Mouse (Mus musculus) ES-Bruce4 (cell line): ENCODE measurements around the gene Slc17a3. TPM values are rescaled to one million over a fixed set of nuclear protein-coding genes. Genes with fewer than 3 reads are reported as not detected.

Source experiments
- H3K27ac ChIP-seq: 2 replicates; pipeline ENCODE4 v1.5.1; 2012; ENCODE audit warnings: low read length, inconsistent platforms; ENCODE audit not compliant: insufficient read depth
- H3K27me3 ChIP-seq: 2 replicates; pipeline ENCODE4 v1.6.1; 2012; ENCODE audit warnings: mild to moderate bottlenecking, low read length, inconsistent platforms; ENCODE audit not compliant: control insufficient read depth, poor library complexity, insufficient read depth, severe bottlenecking
- H3K36me3 ChIP-seq: 2 replicates; pipeline ENCODE4 v1.6.1; 2012; ENCODE audit warnings: inconsistent platforms, mild to moderate bottlenecking, low read length, moderate library complexity; ENCODE audit not compliant: control insufficient read depth, poor library complexity, insufficient read depth, severe bottlenecking
- H3K4me1 ChIP-seq: one replicate; pipeline ENCODE4 v1.8.1; 2011; ENCODE audit warnings: low read length; ENCODE audit not compliant: control insufficient read depth, insufficient read depth
- H3K4me3 ChIP-seq: 2 replicates; pipeline ENCODE4 v1.5.1; 2011; ENCODE audit warnings: low read depth, mild to moderate bottlenecking, low read length
- H3K9ac ChIP-seq: 2 replicates; pipeline ENCODE4 v1.6.1; 2012; ENCODE audit warnings: low read depth, mild to moderate bottlenecking, inconsistent platforms; ENCODE audit not compliant: poor library complexity, severe bottlenecking
- H3K9me3 ChIP-seq: replicated peaks from 2 replicates; pipeline ENCODE4 v1.6.1; 2012; ENCODE audit warnings: mild to moderate bottlenecking, low read length, inconsistent platforms; ENCODE audit not compliant: control insufficient read depth, poor library complexity, insufficient read depth, severe bottlenecking
- CTCF ChIP-seq: IDR thresholded peaks from one replicate; pipeline ENCODE4 v1.8.1; 2011; ENCODE audit warnings: low read depth, low read length
- EP300 ChIP-seq: IDR thresholded peaks from 2 replicates; pipeline ENCODE4 v1.6.1; 2011; ENCODE audit warnings: low read depth, low read length; ENCODE audit not compliant: insufficient read depth
- POLR2A ChIP-seq: IDR thresholded peaks from one replicate; pipeline ENCODE4 v1.8.1; 2011; ENCODE audit warnings: low read length; ENCODE audit not compliant: insufficient read depth
- polyA plus RNA-seq: library from polyadenylated mRNA; stranded (reverse); fragments of >200 nt; gene quantifications from 2 replicates; pipeline ENCODE4 v1.2.4, GENCODE M21; 2011; ENCODE audit warnings: low read depth; ENCODE audit not compliant: missing spikeins, insufficient read depth, insufficient read length

Gene Slc17a3
- polyA plus RNA-seq, 1 experiment: not detected

DNA sequence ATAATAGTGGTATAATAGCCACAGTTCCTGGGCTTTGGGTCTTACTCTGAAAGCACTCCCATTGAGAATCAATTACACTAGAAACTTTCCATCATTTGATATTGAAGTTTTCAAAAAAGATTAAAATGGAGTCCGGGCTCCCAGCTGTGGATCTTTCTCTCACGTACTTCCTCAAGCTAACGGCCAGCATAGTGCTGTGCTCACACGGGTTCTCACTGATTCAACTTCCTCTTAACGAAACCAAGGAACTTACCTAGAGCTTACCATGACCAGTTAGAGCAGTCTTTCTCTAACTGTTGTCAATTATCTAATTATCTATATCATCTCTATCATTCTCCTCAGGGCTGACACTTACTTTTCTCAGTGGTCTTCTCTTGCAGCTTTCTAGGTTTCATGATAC, 40.4 kb downstream of the Slc17a3 start:
- H3K4me3 ChIP-seq: no peak overlapping the region

DNA sequence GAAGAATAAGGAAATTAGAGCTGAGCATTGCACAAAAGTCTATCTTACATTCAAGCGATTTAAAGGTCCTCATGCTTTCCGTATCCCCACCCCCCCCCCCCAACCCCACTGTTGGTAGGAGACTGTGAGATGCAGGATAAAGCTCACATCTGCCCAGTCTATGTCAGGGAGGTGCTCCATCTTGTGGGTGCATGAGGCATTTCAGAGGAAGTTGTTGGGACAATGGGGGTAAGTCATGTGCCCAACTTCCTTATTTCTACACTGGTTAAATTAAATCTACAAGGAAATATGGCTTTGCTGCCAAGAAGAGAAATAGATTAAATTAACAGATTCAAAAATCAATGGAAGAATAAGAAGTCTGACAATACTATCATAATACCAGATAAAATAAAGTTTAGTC, 46.3 kb downstream of the Slc17a3 start:
- H3K36me3 ChIP-seq: no peaks in the 10 kb centered on the region
- H3K4me3 ChIP-seq: no peak overlapping the region
- TF ChIP-seq CTCF: peak; percentile 1
- no peak for TF ChIP-seq POLR2A
- H3K27ac ChIP-seq: no peak overlapping the region
- H3K27me3 ChIP-seq: no peaks in the 10 kb centered on the region
- H3K4me1 ChIP-seq: no peaks in the 10 kb centered on the region
- no peaks in the 10 kb centered on the region for H3K9me3 ChIP-seq
- H3K9ac ChIP-seq: no peak overlapping the region

More for the DNA sequence above, 40.4 kb downstream of the Slc17a3 start:
- H3K9me3 ChIP-seq: no peaks in the 10 kb centered on the region
- H3K9ac ChIP-seq: no peak overlapping the region
- H3K27me3 ChIP-seq: no peaks in the 10 kb centered on the region; the same call in 1 of the 2 replicates
- H3K36me3 ChIP-seq: no peaks in the 10 kb centered on the region
- H3K4me1 ChIP-seq: no peaks in the 10 kb centered on the region
- TF ChIP-seq EP300 (no peak), CTCF (no peak), POLR2A (no peak)
- H3K27ac ChIP-seq: no peak overlapping the region

DNA sequence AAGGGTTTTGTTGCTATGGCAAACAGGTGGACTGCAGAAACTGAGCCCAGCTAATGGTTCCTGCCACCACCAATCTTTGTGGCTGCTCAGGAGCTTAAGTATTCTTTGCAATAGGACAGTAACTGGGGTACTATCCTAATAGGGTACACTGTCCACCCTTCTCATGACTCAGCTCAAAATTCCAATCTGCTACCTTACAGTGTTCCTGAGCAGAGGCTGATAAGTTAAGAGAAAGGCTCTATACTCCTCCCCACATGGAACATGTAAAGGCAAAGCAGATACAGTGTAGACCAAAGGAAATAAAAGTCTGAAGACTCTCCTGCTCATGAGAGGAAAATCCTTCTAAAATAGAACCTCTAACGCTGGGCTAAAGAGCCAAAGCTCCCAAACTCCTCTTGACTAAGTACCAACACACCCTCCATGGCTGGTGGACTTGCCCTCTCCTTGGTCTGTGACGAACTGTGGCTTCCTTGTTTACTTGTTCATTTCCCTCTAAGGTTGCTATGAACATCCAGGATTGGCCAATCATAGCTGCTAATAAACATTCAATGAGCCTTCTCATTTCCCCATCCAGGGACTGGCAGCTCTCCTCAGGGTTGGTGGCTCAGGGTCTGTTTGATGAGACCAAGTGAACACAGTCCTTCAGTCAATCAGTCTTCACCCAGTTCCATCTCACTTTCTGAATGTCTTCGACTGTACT, 47.9 kb downstream of the Slc17a3 start:
- Histone ChIP-seq H3K27me3 (no peaks in the 10 kb centered on the region), H3K9me3 (no peaks in the 10 kb centered on the region), H3K27ac (no peak overlapping the region), H3K9ac (no peak overlapping the region), H3K4me3 (no peak overlapping the region), H3K36me3 (no peaks in the 10 kb centered on the region), H3K4me1 (no peaks in the 10 kb centered on the region)
- TF ChIP-seq EP300 (no peak), POLR2A (no peak), CTCF (no peak)

DNA sequence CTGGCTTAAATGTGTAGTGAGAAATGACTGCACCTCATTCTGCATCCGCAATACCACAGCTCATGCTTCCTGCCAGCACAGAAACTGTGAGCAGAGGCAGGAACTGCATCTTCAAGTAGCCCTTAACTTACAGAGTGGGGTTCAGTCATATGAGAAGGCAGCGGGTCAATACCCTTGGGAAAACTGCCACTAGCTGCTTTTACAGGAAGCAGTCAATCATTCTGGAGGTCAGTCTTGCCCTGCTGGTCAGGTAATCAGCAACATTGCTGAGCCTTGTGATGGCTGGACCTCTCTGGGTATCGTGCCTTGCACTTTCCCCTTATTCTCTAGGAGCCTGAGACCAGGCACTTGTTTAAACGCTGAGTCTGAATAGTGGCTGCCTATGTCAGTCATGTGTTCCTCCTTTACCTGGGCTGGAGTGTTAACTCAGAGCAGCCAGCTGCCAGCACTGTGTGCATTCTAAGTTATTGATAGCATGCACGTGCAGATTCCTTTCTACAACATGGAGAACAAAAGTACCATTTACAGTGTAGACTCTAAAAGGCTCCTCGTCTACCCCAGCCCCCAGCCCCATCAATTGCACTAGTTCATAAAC, 49.9 kb downstream of the Slc17a3 start:
- no peaks in the 10 kb centered on the region for H3K36me3 ChIP-seq
- H3K27me3 ChIP-seq: no peaks in the 10 kb centered on the region
- H3K27ac ChIP-seq: no peak overlapping the region
- no peaks in the 10 kb centered on the region for H3K9me3 ChIP-seq
- no peak overlapping the region for H3K9ac ChIP-seq
- H3K4me1 ChIP-seq: no peaks in the 10 kb centered on the region
- TF ChIP-seq CTCF (no peak), POLR2A (no peak), EP300 (no peak)
- no peak overlapping the region for H3K4me3 ChIP-seq

DNA sequence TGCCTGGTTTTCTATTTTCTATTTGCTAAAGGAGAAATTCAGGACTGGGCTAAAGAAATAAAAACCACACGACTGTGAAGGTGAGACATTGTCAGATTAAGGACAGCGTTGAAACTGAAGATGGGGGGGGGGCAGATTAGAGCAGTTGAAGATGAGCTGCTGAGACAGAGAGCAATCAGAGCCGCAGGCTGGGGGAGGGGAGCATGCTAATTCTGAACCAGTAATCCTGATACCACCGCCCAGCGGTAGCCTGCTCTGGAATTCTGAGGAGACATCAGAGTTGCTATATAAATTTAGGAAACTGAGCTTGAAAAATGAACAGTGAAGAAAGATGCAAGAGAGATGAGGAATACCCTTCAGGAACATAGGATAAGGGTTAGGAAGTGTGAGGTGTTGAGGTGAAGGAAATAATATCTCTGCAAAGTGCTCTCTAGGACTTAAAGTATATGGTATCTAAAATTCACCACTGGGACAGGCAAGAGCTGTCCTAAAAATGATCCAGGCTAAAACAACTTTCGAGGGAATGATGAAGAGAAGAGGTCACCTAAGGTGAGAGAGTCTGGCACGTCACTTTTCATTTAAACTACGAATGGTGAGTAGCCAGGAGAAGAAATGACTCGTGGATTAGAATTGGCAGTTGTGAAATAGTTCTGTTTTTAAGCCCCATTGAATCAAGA, 53.5 kb downstream of the Slc17a3 start:
- no peak for TF ChIP-seq EP300
- no peak for TF ChIP-seq CTCF
- no peak for TF ChIP-seq POLR2A
- Histone ChIP-seq H3K27me3 (no peaks in the 10 kb centered on the region), H3K4me3 (no peak overlapping the region), H3K36me3 (no peaks in the 10 kb centered on the region), H3K27ac (no peak overlapping the region), H3K9me3 (no peaks in the 10 kb centered on the region), H3K9ac (no peak overlapping the region), H3K4me1 (no peaks in the 10 kb centered on the region)

DNA sequence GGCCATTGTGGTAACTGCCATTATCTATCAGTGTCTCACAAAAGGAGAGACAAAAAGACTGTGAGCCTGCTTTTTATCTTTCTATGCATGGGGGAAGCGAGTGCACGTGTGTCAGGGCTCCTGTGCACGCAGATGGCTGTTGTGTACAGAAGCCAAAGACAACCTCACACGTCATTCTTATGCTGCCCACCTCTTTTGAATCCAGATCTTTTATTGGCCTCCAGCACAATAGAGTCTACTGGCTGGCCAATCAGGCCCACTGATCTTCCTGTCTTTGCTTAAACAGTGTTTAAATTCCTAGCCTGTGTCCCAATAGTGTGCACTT, 54.0 kb downstream of the Slc17a3 start:
- Histone ChIP-seq H3K9ac (no peak overlapping the region), H3K27me3 (no peaks in the 10 kb centered on the region), H3K4me1 (no peaks in the 10 kb centered on the region), H3K4me3 (no peak overlapping the region), H3K9me3 (no peaks in the 10 kb centered on the region), H3K27ac (no peak overlapping the region), H3K36me3 (no peaks in the 10 kb centered on the region)
- TF ChIP-seq CTCF (no peak), POLR2A (no peak), EP300 (no peak)
